ENCODE assay signal across 8 mouse cellular contexts in the genomic region with DNA sequence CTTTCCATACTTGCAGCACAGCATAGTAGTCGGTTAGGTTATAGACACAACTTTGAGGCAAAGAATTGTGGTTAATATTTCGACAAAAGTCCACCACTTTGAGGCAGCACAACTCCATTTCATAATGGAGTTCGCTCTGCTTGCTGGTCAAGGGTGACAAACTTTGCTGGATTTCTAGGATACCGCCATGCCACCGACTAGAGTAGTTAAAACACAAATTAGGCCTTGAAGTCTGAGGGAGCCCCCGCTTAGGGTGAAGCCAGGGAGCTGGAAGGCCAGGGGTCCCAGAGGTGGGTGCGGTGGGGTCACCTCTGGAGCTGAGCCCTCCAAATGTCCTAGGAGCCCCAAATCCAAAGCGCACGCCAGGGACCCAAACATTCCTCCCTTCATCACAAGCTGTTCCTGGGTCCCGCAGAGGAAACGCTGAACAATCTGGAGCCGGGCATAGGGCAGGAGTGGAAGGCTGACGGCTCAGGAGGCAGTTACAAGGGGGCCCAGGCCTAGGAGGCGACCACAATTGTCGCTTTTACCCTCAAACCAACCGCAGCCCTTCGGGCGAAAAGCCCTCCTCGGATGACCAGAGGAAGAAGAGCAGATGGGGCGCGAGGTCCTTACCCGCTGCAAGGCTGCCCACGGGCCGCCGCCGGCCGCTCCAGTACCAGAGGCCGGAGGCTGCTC. TPM values are rescaled to one million over a fixed set of nuclear protein-coding genes. Genes with fewer than 3 reads are reported as not detected.
DNase-seq lines count a peak whose midpoint lies in the region; ATAC-seq and TF ChIP-seq lines count a peak whose summit lies in the region.

No protein-coding gene starts in this region.

- peak overlapping the region; percentile 89 for H3K9ac ChIP-seq in embryonic facial prominence, embryonic 13.5 days
- H3K9ac ChIP-seq in hindbrain, postnatal 0 days (replicated peaks; ENCODE audit: low read length): peak overlapping the region; percentile 73
- H3K9ac ChIP-seq in lung, embryonic 16.5 days (ENCODE audit: low read length): peak overlapping the region; percentile 86
- H3K9ac ChIP-seq in stomach, embryonic 16.5 days (ENCODE audit: low read length): peak overlapping the region; percentile 93

- TF ChIP-seq CTCF in G1E (IDR thresholded peaks at IDR 0.05; ENCODE audit: low read depth, low read length): no peak
- peak; percentile 19 for TF ChIP-seq CTCF in hindbrain, postnatal 0 days (IDR thresholded peaks at IDR 0.05; ENCODE audit: low read depth)

- H3K4me3 ChIP-seq in G1E (ENCODE audit: low read depth, low read length): peak overlapping the region; percentile 80
- peak overlapping the region; percentile 86 for H3K4me3 ChIP-seq in embryonic facial prominence, embryonic 13.5 days
- H3K4me3 ChIP-seq in hindbrain, postnatal 0 days (ENCODE audit: low read length): peak overlapping the region; percentile 77
- H3K4me3 ChIP-seq in lung, embryonic 16.5 days (ENCODE audit: low read length): peak overlapping the region; percentile 73
- peak overlapping the region; percentile 73 for H3K4me3 ChIP-seq in stomach, embryonic 16.5 days (replicated peaks; ENCODE audit: low read length)

- no peak for ATAC-seq in G1E (ENCODE audit: extremely low read depth, insufficient number of reproducible peaks, low FRiP score, poor library complexity, severe bottlenecking)
- ATAC-seq in embryonic facial prominence, embryonic 13.5 days (ENCODE audit: insufficient number of reproducible peaks, insufficient read depth, low FRiP score, low TSS enrichment, low read depth): peak; percentile 44
- ATAC-seq in hindbrain, postnatal 0 days: no peak
- ATAC-seq in lung, embryonic 16.5 days (ENCODE audit: low read depth): no peak; the same call in none of the 2 replicates
- peak; percentile 17; the same call in 1 of the 2 replicates for ATAC-seq in stomach, embryonic 16.5 days (ENCODE audit: insufficient read depth, low FRiP score)

- peak; percentile 53 for DNase-seq in kidney, adult 11 months
- no peak for DNase-seq in kidney, adult 18-20 months
- DNase-seq in G1E (ENCODE audit: low spot score): peak; percentile 7
- peak; percentile 47 for DNase-seq in hindbrain, postnatal 0 days (ENCODE audit: low spot score)
- DNase-seq in left cerebral cortex, adult 11 months (ENCODE audit: low spot score): no peak

- peaks cover 17% of the 10 kb centered on the region for H3K36me3 ChIP-seq in G1E (replicated peaks)
- no peaks in the 10 kb centered on the region for H3K36me3 ChIP-seq in embryonic facial prominence, embryonic 13.5 days
- no peaks in the 10 kb centered on the region for H3K36me3 ChIP-seq in hindbrain, postnatal 0 days (ENCODE audit: insufficient read depth, low read length)
- no peaks in the 10 kb centered on the region for H3K36me3 ChIP-seq in lung, embryonic 16.5 days (ENCODE audit: control insufficient read depth, insufficient read depth, low read length)
- H3K36me3 ChIP-seq in stomach, embryonic 16.5 days (ENCODE audit: control insufficient read depth, insufficient read depth, low read length): no peaks in the 10 kb centered on the region

- 2% methylated on average over 28 of the region's 28 CpGs for WGBS in embryonic facial prominence, embryonic 13.5 days
- 2% methylated on average over 28 of the region's 28 CpGs for WGBS in hindbrain, postnatal 0 days
- 1% methylated on average over 21 of the region's 28 CpGs for WGBS in lung, embryonic 16.5 days
- 2% methylated on average over 28 of the region's 28 CpGs for WGBS in stomach, embryonic 16.5 days

- H3K4me1 ChIP-seq in G1E (ENCODE audit: insufficient read depth, low read depth, low read length): peaks cover 25% of the 10 kb centered on the region
- H3K4me1 ChIP-seq in embryonic facial prominence, embryonic 13.5 days: peaks cover 13% of the 10 kb centered on the region
- no peaks in the 10 kb centered on the region for H3K4me1 ChIP-seq in hindbrain, postnatal 0 days (ENCODE audit: insufficient read depth, low read length)
- H3K4me1 ChIP-seq in lung, embryonic 16.5 days (replicated peaks; ENCODE audit: control insufficient read depth, insufficient read depth, low read length): peaks cover 6% of the 10 kb centered on the region
- H3K4me1 ChIP-seq in stomach, embryonic 16.5 days (ENCODE audit: control insufficient read depth, insufficient read depth, low read length): no peaks in the 10 kb centered on the region

- H3K27ac ChIP-seq in embryonic facial prominence, embryonic 13.5 days: peak overlapping the region; percentile 73
- peak overlapping the region; percentile 80 for H3K27ac ChIP-seq in hindbrain, postnatal 0 days
- peak overlapping the region; percentile 82 for H3K27ac ChIP-seq in lung, embryonic 16.5 days (ENCODE audit: low read length)
- peak overlapping the region; percentile 83 for H3K27ac ChIP-seq in stomach, embryonic 16.5 days (ENCODE audit: low read length)

- peak overlapping the region; percentile 76 for H3K4me2 ChIP-seq in embryonic facial prominence, embryonic 13.5 days
- peak overlapping the region; percentile 69 for H3K4me2 ChIP-seq in hindbrain, postnatal 0 days (ENCODE audit: low read depth, low read length)
- H3K4me2 ChIP-seq in lung, embryonic 16.5 days (ENCODE audit: low read depth, low read length): peak overlapping the region; percentile 63
- H3K4me2 ChIP-seq in stomach, embryonic 16.5 days (ENCODE audit: low read depth, low read length): peak overlapping the region; percentile 85

- no peaks in the 10 kb centered on the region for H3K27me3 ChIP-seq in G1E (ENCODE audit: insufficient read depth, low read length)
- H3K27me3 ChIP-seq in embryonic facial prominence, embryonic 13.5 days: no peaks in the 10 kb centered on the region
- no peaks in the 10 kb centered on the region for H3K27me3 ChIP-seq in hindbrain, postnatal 0 days (ENCODE audit: insufficient read depth, low read length)
- H3K27me3 ChIP-seq in lung, embryonic 16.5 days (ENCODE audit: control insufficient read depth, insufficient read depth, low read depth, low read length): no peaks in the 10 kb centered on the region
- H3K27me3 ChIP-seq in stomach, embryonic 16.5 days (ENCODE audit: control insufficient read depth, insufficient read depth, low read length): no peaks in the 10 kb centered on the region

- H3K9me3 ChIP-seq in G1E (replicated peaks): no peaks in the 10 kb centered on the region
- no peaks in the 10 kb centered on the region for H3K9me3 ChIP-seq in embryonic facial prominence, embryonic 13.5 days
- no peaks in the 10 kb centered on the region for H3K9me3 ChIP-seq in hindbrain, postnatal 0 days (ENCODE audit: low read length)
- no peaks in the 10 kb centered on the region for H3K9me3 ChIP-seq in lung, embryonic 16.5 days (ENCODE audit: control insufficient read depth, low read length)
- H3K9me3 ChIP-seq in stomach, embryonic 16.5 days (replicated peaks; ENCODE audit: control insufficient read depth, low read length): no peaks in the 10 kb centered on the region

RNA-seq across cellular contexts. Expression of a gene that starts 0.5 kb away (rescaled TPM):
- total RNA-seq in G1E (2014; fragmentation: Nextera tagmentation) (105 and 112 TPM in 2 replicates), G1E (2017) (61.6 and 72.9 TPM in 2 replicates)
- 16.7 and 20.1 TPM in 2 replicates for polyA plus RNA-seq in G1E (2012)
- polyA plus RNA-seq in embryonic facial prominence, embryonic 13.5 days (2015; fragmentation: Nextera tagmentation; extraction: Ambion mirVana): 80.4 and 90.3 TPM in 2 replicates
- 24.8 and 35.3 TPM in 2 replicates for total RNA-seq in hindbrain, postnatal 0 days (2014; rRNA removed)
- 71.9 and 78.6 TPM in 2 replicates for polyA plus RNA-seq in hindbrain, postnatal 0 days (2015; fragmentation: Nextera tagmentation; extraction: Ambion mirVana)
- polyA plus RNA-seq in lung, embryonic 16.5 days (2015; fragmentation: Nextera tagmentation; extraction: Ambion mirVana): 107 and 111 TPM in 2 replicates
- 112 and 116 TPM in 2 replicates for polyA plus RNA-seq in stomach, embryonic 16.5 days (2015; fragmentation: Nextera tagmentation; extraction: Ambion mirVana)

Comparison
In these comparisons a context has a peak if more than half of its experiments do, and no peak if none do; other contexts are left out.
1. DNase-seq: peak in kidney, adult 11 months (single experiment), G1E (single experiment) and hindbrain, postnatal 0 days (single experiment); none in kidney, adult 18-20 months (single experiment) and left cerebral cortex, adult 11 months (single experiment).
2. ATAC-seq: peak in embryonic facial prominence, embryonic 13.5 days (single experiment) and stomach, embryonic 16.5 days (single experiment); none in G1E (single experiment), hindbrain, postnatal 0 days (single experiment) and lung, embryonic 16.5 days (single experiment).
3. Peak in every context shown above with its lines, with median percentiles within 50 percentile points of each other: H3K4me3 ChIP-seq, H3K27ac ChIP-seq, H3K4me2 ChIP-seq and H3K9ac ChIP-seq.